Mouse (Mus musculus): ENCODE data around the gene Marf1. TPM values are rescaled to one million over a fixed set of nuclear protein-coding genes. Genes with fewer than 3 reads are reported as not detected.

Marf1 gene
- polyA plus RNA-seq, 1 experiment from 2014 or later, result 9.5 TPM

MicroRNAs within 50 kb of the gene (microRNA counts, 519-probe panel; counts per million panel counts)
- 2,735 counts per million, percentile 65 among the panel's probes with 10 or more counts for microRNA mmu-miR-484

Small RNAs within 50 kb of the gene (microRNA-seq; reads per million reads assigned to microRNA genes)
- not detected for gene Gm27671
- gene Mir484, result 2,033 reads per million, percentile 83 among the genes with 10 or more reads in this experiment

Other genes with a start within 250 kb of the Marf1 start
- gene 2900011O08Rik, start 176.7 kb downstream of the Marf1 start, polyA plus RNA-seq (2015; fragmentation: Nextera tagmentation; extraction: Ambion mirVana), result 0.79 and 1.2 TPM in 2 replicates
- gene Ifitm7, start 176.5 kb downstream of the Marf1 start, polyA plus RNA-seq (2015; fragmentation: Nextera tagmentation; extraction: Ambion mirVana), result not detected in 2 replicates
- 63.0 and 74.3 TPM in 2 replicates for gene Nde1, start 76 bp downstream of the Marf1 start, polyA plus RNA-seq (2015; fragmentation: Nextera tagmentation; extraction: Ambion mirVana)
- 4.8 and 13.6 TPM in 2 replicates for gene Myh11, start 128.0 kb upstream of the Marf1 start, polyA plus RNA-seq (2015; fragmentation: Nextera tagmentation; extraction: Ambion mirVana)
- gene Fopnl, start 154.1 kb upstream of the Marf1 start, polyA plus RNA-seq (2015; fragmentation: Nextera tagmentation; extraction: Ambion mirVana), result 107 and 113 TPM in 2 replicates
- 2.8 and 5.6 TPM in 2 replicates for gene Abcc1, start 198.2 kb upstream of the Marf1 start, polyA plus RNA-seq (2015; fragmentation: Nextera tagmentation; extraction: Ambion mirVana)

All from heart, embryonic 15.5 days (tissue).